Mouse (Mus musculus) right cerebral cortex, postnatal 36 days (tissue): ENCODE results near the gene Osbpl6.

Experiments used
- DNase-seq, 2 experiments: peaks; one replicate each; pipeline ENCODE4 v3.0.0; 2022; ENCODE audit warnings: low spot score in 2 of 2, mixed read lengths in 1 of 2

Gene Osbpl6

DNA sequence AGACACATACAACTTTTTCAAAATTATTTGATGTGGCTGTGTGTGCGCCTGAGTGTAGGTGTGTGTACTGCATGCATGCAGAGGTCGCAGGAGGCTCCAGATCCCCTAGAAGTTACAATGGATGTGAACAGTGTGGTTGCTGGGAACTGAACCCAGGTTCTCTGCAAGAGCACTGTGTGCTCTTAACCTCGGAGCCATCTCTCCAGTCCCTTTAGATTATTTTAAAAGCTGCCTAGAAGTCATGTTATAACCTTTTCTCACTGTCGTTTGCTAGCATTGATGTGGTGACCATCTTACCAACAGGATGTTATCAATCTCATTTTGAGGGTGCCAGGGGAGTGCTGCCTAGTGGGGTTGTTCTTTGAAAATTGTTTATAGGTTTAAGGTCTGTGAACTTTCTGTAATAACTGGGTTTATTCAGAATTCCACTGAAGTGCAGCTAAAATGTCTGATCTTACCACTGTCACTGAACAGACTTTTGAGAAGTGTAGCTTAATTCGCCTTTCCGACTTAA lies 15.2 kb downstream of the Osbpl6 start:
- no peak for DNase-seq

DNA sequence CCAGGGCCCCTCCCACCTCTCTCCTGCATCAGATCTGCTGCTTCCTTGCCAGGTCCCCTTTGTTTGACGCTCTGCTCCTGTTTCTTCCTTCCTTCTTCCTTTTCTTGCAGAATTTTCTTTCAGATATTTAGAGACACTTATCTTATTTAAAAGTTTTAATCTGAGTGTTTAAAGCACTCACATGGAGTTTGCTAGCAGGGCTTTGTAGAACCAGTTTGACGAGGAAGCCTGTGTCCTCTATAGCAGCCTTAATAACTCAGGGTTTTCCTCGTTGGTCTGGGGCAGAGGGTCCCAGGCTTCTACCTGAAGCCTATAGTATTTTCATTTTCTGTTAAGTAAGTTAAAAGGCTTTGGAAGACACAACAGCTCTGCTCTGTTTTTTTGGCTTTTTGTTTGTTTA lies 20.5 kb downstream of the Osbpl6 start:
- no peak for DNase-seq

DNA sequence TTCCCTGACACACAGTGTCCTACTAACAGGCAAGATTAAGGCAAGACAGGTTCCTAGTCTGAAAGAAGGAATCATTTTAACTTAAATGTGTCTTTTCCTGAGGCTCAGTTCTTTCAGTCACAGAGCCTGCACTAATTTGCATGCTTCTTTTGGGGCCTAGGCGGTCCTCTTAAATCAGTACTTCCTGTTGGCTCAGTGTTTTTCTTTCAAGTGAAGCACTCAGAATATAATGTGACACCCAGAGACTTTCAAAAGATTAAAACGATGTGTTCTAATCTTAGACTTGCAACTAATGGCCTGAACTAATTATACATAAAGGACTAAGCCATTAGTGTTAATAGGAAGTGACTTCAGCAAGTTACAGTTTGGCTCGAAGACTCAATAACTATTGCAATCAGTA lies 23.0 kb downstream of the Osbpl6 start:
- no peak for DNase-seq

DNA sequence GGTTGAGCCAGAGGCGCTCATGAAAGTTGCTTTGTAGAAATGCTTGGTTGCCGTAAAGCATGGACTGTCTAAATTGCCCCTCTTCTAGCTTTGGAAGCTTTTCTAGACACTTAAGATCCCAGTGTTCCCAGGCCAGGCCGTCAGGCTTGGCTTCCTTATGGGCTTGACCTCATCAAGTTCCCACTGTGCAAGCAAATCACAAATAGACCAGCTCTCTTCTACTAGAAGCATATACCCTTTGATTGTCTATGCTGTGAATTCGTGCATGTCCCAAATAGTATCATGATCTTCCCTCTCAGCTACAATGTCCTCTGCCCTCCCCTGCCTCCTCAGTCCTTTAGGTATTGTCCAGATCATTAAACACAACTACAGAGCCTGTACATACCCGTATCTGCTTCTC lies 23.5 kb downstream of the Osbpl6 start:
- DNase-seq: no peak

DNA sequence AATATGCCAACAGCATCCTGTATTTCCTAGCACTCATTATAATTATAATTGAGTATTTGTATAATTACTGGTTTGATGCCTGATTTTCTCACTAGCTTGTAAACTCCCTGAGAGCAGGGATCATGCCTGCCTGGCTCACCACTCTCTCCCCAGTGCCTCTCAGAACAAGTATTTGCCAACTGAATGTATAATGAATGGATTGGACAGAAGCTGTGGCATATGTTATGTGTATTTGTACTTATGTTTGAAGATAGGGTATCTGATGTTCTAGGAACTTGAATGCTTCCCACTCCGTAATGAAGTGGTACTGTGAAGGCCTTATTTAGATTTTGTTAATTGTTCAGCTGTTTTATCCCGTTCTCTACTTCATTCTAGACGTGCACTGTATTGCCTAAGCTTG lies 24.2 kb downstream of the Osbpl6 start:
- no peak for DNase-seq

DNA sequence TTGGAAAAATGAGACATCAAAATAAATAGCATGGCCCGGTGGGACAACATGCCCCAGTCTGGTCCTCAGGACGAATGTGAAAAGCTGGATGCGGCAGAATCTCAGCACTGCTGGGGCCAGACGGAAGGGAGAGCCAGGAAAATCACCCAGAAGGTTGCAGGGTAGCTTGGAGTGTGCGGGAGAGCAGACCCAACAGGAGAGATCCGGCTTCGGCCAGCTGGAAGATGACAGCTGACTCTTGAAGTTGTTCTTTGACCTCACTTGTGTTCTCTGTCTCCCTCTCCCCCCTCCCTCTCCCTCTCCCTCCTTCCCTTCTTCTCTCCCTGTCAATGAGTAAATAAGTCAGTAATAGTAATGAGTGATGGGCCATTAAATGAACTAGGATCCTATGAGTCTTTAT lies 27.9 kb downstream of the Osbpl6 start:
- DNase-seq: no peak

DNA sequence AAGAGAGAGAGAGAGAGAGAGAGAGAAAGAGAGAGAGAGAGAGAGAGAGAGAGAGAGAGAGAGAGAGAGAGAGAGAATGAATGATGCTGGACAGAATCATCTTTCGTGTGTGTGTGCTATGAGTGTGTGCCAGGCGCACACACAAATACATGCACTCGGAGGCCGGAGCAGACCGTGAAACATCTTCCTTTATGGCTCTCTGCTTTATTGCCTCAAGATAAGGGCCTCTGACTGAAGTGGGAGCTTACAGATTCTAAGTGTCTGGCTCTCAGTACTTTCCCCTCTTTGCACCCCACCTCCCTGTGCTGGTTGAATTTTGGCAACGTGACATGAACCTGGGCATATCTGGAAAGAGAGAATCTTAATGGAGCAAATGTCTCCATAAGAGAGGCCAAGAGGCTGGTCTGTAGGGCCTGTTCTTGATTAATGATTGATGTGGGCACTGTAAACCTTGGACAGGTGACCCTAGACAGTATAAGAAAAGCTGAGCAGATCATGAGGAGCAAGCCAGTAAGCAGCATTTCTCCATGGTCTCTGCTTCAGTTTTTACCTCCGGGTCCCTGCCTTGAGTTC lies 29.4 kb downstream of the Osbpl6 start:
- no peak for DNase-seq

DNA sequence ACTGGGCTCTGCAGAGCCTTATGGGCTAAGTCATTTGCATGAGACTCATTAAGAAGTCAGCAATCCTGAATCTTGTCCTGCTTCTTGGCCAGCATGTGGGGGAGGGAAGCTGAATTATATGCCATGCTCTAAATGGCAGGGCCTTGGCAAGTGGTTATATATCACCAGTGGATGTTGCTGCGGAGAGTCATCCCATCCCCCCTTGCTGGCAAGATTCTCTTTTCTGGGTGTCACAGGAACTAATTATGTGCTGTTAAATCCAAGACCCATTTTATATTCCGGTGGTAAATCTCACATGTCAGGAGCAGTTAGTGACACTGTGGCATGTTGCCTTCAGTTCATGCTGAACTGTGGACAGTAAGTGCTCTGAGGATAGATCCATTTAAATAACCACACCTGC lies 31.1 kb downstream of the Osbpl6 start:
- DNase-seq: no peak

DNA sequence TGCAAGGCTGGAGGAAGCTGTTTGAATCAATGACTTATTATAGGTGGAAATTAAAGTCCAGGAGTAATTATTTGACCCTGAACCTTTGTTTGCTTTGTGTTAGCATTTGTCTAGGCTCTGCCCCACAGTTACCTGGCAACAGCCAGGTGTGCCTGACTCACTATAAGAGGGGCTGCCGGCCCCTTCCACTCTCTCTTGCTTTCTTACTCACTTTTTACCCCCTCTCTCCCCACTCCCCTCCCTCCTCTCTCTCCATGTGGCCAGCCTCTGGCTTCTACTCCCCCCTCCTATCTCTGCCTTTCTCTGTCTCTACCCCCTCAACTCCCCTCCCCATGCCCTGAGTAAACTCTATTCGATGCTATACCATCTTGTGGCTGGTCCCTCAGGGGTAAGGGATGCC lies 33.2 kb downstream of the Osbpl6 start:
- no peak for DNase-seq

DNA sequence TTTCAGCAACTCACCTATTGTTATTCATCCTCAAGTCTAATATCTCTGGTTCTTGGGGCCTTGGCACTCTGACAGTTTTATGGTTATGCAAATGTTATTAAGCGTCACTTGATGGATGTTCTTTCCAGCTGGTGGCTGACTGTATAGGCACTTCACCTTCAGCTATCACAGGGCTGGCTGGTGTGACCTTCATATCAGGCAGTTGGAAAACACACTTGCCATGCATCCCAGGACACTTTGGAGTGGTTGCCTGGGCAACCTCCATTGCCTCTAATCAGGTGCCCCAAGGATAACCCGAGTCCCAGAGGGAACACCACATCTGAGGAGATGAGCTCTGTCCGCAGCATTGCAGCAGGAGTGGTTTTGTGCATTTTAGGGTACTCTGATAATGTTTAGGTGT lies 35.8 kb downstream of the Osbpl6 start:
- no peak for DNase-seq

DNA sequence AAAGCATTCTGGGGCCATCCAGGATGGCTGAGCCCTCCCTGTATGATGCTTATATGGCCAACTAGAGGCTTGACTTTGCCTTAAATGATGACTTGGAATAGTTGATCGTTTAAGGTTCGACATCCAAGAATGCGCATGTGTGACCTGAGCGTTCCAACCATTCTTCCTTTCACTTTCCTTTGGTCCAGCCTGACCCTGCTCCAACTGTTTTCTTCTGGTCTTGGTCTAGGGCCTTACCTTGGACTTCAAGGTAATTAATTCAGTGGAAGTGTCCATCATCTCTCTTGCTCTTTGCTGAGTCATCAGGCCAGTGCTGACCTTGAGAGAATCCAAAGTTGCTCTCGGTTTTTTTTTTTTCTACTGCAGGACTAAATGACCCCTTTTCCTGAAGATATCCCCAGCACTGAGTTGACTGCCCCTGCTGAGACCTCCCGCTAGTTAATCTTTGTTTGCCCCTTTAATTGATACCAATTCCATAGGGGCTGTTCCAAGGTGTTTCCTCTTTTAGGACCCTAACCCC lies 43.6 kb downstream of the Osbpl6 start:
- DNase-seq: no peak

DNA sequence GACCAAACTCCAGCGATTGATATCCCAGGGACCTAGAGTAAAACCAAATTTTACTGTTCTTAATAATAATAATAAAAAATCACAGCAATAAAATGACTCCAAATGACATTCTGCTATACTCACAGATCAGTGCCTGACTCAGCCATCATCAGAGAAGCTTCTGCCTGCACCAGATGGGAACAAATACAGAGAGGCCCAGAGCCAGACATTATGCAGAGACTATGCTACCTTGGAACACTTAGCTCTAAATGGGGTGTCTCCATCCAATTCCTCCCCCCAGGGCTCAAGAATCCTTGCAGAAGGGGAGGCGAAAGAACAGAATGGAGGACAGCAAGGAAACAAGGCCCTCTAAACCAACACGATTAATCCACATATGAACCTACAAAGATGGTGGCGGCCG lies 60.4 kb downstream of the Osbpl6 start:
- DNase-seq: no peak

DNA sequence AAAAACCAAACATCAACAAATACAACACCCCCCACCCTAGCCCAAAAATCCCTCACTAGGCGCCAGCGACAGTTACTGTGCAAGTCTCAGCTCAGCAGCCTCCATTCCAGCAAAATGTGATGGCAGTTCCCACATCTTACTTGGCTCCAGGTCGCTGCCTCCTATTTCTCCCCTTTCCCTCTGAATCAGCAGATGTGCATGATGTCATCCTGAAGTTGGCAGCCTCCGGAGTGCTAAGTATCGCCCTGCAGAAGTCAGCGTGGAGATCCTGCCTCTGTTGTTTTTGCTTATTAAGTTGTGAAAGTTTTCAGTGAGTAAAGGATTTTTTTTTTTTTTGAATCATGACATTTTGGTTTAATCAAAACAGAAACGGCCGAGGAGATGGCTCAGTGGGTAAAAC lies 61.9 kb downstream of the Osbpl6 start:
- DNase-seq: peak; percentile 36 to 47

DNA sequence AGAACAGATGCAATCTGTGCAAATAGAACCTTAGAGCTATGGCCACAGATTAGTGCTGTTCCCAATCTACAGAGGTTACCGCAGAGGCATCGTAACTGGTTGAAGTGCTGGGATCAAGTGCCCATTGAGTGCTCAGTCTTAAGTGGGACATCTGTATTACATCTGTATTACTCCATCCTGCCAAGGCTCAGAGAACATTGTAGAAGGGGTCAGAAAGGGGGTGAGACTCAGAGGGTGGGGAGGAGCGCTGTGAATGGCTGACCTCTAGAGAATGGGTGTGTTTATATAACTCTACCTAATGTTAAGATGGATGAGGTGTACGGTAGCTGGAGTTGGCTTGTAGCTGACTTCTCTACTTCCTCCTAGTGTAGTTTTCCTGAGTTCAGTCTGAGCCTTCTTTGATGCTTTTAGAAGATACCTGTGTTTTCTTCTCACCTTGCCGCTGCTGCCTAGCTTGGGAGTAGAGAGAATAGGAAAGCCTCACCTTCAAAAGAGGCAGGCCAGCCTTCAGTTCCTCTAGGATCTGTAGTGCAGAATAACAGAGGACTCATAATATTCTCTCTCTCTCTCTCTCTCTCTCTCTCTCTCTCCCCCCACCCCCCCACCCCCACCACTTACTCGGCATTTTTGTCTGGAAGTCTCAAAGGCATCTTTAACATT lies 62.9 kb downstream of the Osbpl6 start:
- DNase-seq: no peak

DNA sequence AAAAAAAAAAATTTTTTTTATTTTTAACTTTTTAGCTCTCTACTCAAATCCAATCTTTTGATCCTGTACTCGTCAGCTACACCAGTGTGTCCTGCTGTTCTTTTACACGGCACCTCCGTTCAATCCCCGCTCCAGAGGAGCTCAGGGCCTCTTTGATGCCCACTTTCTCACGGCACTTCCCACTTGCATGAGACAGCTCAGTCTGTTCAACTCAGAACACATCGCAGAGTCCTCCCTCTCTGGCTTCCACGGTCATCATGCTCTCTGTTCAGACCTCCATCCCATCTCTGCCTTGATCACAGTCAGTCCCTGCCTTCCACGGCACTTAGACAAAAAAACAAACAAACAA lies 63.4 kb downstream of the Osbpl6 start:
- DNase-seq: no peak

DNA sequence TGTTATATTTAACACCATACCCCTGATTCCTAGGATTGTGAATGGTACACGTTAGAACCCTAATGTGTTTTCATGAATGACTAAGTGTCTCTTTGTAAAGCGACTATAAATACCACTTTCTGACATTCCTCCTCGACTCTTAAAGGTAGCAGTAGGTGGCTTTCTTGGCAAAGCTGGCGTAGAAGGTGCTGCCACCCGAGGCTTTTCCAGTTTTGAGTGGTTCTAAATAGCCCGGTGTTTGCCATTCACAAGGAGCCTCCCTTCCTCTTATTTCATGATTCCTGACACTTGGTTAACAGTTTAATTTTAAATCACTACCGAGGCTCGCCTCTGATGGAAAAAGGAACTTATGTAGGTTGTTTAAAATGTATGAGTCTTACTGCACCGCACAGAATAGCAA lies 64.1 kb downstream of the Osbpl6 start:
- no peak for DNase-seq

DNA sequence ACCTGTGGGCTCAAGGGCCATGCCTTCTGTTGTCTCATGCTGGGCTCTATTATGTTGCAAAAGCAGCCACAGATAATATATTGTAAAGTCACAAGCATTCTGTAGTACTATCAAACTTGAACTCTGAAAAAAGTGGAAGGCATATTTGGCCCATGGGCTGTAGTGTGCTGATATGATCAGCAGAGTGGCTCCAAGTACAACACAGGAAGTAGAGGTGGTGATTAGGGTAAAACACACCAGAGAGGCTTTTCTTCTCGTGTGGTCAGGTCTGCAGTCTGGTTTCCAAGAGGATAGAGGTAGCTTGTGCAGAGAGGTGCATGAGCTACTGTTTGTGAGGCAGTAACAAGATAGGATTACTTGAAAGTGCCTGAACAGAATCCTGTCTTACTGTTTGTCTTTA lies 69.5 kb downstream of the Osbpl6 start:
- no peak for DNase-seq

DNA sequence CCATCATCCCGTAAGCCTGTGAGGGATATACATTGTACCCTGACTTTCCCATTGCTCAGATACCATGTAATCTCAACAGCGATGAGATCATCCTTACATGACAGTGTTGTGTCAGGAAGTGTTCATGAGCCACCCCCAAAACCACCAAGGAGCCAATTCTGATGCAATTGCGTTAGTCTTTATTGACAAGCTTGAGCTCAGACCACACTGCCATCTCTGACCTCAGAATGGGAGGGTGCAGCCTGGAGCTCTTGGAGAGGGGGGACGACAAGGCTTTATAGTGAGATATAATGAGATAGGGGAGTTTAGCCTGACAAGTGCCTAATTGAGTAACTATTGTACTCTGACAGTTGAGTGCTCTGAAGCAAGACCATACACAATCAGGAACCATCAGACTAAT lies 82.5 kb downstream of the Osbpl6 start:
- DNase-seq: no peak

DNA sequence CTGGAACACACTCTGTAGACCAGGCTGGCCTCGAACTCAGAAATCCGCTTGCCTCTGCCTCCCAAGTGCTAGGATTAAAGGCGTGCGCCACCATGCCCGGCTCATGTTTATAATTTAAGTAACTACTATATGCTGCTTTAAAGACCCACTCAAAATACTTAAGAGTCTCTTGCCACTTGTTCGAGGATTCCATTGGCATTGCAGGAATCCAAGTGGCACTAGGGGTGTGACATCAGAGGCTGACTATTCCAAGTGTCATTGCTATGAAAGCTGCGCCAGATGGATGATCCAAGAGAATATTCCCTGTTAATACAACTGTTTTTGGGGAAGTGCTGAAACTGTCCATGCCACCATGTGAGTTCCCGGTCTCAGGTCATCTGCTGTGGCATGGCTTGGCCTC lies 83.9 kb downstream of the Osbpl6 start:
- no peak for DNase-seq

DNA sequence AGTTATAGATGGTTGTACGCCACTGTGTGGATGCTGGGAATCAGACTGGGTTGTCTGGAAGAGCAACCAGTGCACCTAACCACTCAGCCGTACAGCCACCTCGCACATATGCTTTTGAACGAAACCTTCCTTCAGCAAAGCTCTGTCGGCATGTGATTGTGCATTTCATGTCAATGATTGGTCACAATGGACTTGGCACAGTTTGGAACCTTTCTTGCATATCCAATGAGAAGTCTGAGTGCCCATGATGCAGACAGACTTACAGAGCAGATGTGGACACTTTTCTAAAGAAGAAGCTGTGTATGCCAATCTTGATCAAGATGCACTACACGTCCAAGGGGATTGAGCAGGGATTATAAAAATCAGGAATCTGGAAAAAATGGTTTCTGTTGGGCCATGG lies 85.1 kb downstream of the Osbpl6 start:
- DNase-seq: no peak

DNA sequence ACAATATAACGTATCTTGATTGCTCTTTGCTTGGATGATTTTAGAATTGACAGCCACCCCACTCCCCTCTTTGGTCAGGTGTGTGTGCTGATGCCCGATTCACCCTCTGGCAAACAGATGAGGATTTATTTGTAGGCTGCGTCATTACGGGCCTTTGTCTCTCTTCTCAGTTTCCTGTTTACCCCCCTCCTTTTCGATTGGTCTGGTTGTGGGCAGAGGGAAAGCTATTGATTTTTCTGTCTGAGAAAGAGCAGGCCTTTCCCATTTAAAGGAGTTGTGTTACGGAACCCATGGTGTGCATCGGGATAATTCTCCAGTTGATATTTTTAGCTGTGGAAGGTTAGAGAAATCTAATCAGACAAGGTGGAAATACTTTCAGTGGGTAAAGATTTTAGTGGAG lies 85.9 kb downstream of the Osbpl6 start:
- no peak for DNase-seq

DNA sequence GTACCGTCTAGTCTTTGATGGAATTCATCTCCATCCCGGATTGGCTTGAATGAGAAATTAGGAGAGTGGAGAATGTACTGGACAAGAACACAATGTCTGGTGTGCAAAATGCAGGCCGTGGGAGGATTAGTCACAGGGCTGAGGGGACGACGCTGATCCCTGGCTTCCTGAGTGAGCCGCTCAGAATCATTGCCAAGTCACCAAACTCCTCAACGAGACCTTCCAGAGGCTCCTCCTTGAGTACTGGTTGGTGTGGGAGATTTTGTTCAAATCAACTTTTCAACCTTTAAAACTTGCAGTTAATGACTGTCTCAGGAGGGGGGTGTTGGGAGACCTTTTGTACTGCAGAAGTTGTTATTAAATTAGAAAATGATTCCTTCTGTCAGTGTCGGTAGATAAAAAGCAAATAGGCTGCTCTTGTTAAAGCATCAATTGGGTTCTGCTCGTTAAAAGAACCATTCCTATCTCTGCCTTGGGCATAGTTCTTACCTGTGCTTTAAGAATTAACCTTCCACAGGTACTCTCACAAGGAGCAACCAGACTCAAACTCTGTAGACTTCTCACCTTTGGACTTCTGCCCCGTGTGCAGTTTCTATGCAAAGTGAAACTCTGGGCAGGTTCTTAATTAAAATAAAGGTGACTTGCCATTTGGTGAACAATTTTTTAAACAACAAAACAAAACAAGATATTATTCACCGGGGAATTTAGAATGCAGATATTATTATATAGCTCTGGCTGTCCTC lies 89.9 kb downstream of the Osbpl6 start:
- no peak for DNase-seq

DNA sequence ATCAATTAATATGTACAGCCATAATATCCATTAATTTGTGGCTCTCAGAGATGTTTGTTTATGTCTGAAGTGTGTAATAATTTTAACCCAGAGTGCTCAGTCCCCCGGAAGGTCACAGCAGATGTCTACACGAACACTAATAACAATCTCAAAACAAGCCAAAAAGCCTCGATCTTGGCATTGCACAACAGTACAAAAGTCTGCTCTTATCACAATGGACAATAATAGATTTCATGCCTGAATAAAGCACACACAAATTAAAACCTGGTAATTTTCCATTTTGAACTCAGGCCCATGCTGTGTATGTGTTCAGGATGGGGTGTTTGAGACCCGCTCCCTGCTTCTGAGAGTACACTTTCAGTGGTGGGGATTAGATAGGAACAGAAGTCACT lies 90.4 kb downstream of the Osbpl6 start:
- DNase-seq: no peak
